Mouse (Mus musculus) cerebellum, adult (tissue): Measurements from ENCODE around the gene Bpifb5.
"Not testable (repeated sequence)": the region's sequence is repeated elsewhere in the genome, so short reads cannot be mapped to it uniquely, and the experiment has no call there.

Experiments used
- ATAC-seq: cut with Nextera tagmentation; 2 replicates; pipeline ENCODE4 v1.9.2; 2017; ENCODE audit warnings: mild to moderate bottlenecking, moderate library complexity, mixed read lengths; ENCODE audit not compliant: insufficient number of reproducible peaks, low FRiP score, low TSS enrichment

Bpifb5 gene

DNA sequence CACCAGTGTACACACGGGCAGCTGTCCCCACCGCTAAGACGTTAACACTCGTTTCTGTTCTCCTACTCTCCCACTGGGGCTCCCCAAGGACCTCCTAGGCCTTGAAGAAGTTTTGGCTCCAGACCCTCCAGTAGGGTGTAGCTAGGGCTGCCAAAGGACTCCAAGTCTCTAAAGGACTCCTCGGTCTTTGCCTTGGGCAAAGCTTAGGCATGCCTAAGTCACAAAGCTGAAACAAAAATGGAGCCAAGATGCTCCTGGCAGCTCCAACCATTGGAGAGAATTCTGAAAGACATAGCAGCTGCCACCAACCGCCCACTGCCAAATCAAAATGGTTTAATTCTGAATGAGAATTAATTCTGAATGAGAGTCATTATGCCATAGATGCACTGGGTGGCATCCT, 9.9 kb downstream of the Bpifb5 start:
- no peak for ATAC-seq

GRCm38 (mm10) chr2:154240771-154241170, 17.2 kb downstream of the Bpifb5 start:
- no peak for ATAC-seq

GRCm38 (mm10) chr2:154242726-154243125, 19.2 kb downstream of the Bpifb5 start:
- ATAC-seq: not testable (repeated sequence)

DNA sequence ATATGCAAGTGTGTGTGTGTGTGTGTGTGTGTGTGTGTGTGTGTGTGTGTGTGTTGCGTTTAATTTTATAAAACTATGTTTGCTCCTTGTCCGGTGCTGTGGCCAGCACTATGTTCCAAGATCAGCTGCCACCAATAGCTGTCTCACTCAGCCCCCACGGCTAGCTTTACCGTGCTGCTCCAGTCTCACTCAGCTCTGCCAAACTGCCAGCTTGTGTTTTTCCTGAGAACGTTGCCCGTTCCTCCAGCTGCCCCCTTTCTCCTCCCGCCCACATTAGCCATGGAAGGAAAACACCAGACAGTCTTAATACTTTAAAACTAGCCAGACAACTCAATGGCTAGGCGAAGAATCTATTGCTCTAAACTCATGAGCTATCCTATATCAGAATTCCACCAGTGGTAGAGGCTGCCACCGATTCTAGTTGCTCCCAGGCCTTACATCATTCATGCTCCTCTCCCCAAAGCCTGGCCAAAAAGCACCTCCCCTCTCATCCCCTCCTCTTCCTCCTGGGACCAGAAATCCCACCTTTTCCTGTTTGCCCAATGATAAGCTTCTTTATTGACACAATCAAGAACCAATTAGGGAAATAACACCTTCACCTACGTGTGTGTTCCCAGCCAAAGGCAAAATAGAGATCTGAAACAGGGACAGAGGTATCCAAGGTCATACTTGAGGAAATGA, 20.0 kb downstream of the Bpifb5 start:
- no peak for ATAC-seq

- ATAC-seq: no peak
Measured at GRCm38 (mm10) chr2:154245322-154245721, 21.8 kb downstream of the Bpifb5 start.

DNA sequence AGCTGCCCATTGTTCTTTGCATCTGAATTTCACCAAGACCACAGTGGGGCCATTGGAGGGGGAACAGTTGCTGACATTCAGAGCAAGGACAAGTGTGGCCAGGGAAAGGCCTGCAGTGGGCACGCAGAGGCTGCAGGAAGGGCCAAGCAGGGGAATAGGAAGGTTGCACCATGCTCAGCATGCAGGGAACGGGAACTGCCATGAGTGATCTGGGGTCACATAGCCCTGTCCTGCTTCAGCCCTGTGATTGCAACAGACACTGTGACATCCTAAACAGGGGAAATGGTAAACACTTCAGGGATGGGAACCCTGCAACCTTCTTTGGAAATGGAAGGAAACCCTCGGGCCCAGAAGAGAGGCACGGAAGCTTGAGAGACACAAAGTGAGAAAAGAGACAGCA, 31.7 kb downstream of the Bpifb5 start:
- ATAC-seq: not testable (repeated sequence)

DNA sequence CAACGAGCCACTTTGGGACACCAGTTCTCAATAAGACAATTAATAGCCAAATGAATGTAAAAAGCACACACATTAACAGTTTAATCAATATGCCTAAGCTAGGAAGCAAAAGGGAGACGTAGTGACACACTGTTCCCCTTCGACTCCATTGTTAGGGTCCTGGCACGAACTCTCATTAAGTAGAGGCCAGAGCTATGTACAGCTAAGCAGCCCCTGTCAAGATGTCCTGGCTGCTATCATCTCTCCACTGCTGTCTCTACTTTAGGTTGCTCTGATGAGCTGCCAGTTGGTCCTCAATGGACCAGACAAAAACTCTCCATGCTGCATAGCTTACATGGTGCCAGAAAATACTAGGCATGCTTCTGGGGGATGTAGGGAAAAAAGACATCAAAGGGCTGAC, 32.2 kb downstream of the Bpifb5 start:
- ATAC-seq: no peak

- not testable (repeated sequence) for ATAC-seq
Measured at GRCm38 (mm10) chr2:154257554-154257953, 34.0 kb downstream of the Bpifb5 start, which contains the start of gene Bpifb9a. TSS of gene Bpifb9a (plus strand) at chr2:154257854.

DNA sequence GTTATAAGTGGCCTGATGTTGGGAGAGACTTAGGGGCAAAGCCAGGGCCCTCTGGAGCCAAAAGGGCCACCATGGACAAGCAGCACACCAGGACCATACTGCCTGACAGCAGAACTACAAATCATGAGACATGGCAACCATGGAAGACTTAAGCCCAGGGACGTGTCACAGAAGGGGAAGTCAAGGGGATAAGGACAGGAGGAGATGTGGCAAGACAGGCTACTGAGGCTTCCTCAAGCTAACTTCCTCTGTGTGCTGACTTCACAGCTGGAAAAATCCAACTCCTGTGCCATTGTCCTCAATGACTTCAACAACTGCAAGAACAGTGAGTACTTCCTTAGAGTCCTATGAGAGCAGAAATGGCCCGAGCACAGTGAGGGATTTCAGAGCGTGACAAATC, 40.9 kb downstream of the Bpifb5 start:
- not testable (repeated sequence) for ATAC-seq
